Mouse (Mus musculus) kidney, adult 18-20 months (tissue): ENCODE data around the gene Ace3.

Experiments used
- DNase-seq: peaks from one replicate; pipeline ENCODE4 v3.0.0; 2021

The Ace3 gene

DNA sequence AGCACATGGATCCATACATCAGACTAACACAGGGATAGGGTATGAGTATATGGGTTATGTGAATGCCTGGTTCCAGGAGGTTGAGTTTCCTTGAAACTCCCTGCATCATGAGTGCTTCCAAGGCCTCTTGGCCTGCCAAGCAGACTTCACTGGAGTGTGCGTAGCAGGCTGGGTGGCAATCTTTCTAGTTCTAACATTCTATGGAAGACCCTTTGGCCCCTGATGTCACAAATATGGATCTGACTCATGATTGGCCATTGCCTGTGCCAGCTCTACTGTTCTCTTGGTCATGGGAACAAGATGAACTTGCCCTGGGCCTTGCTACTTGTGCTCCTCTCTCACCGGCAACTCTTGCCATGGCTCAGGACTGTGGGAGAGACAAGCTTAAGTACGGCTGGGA, at the start of gene Ace3:
TSS of gene Ace3 (plus strand) at position 301 of the 400 bp plus-strand sequence.
- DNase-seq, result no peak

DNA sequence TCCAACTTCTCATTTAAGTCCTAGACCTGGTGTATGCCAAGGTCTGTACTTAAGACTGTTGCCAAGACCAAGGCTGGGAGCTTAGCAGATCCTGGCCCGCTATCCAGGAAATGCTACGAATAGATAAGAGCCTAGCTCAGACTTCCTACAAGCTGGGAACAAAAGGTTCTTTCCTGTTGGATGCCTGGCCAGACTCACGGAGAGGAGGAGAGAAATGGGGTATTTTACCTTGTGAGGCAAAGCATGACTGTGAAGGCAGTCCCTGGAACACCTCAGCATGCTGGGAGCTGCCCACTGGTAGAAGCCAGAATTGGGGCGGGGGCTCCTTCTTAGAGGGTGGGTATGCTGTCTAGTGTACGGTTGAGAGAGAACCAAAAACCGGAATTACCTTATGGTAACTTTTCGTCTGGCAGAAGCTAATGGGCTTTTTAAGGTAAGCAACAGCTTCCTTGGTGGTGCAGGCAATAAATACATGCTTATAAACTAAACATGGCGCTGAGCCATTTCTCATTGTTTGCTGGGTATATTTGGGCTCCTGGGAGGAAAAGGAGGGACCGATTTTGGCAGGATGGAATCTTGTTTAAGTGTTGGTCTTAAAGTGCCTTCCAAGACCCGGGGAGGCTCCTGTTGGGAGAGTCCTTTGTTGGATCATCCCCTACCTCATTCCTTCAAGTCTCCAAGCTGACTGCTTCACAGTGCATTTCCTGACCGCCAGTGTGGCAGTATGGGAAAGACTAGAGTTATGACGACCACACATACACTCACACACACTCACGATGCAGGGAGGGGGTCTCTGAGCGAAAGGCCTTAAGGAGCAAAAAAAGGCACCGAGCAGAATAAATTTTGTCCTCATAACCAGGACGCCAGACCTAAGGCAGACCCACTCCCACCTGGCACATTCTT, 49.5 kb upstream of the Ace3 start:
- DNase-seq, result peak; percentile 41

DNA sequence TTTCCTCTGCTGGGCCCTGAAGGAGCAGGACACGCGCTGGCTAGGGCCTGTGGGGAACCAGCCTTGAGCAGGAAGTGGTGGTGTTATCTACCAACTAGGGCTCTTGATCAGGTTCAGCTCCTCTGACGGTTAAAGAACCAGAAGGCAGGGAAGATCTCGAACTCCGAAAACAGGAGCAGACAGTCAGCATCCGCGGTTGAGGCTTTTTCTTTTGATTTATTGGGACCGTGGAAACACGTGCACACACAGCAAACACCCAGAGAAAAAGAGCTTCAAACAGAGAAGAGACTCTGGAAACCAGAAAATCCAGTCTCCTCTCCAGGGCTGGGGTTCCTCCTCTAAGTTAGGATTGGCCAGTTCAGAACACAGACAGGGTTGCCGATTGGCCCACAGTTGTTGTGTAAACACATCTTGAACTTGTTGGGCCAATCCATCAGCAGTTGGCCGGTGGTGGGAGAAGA, 47.8 kb upstream of the Ace3 start:
- DNase-seq, result no peak

DNA sequence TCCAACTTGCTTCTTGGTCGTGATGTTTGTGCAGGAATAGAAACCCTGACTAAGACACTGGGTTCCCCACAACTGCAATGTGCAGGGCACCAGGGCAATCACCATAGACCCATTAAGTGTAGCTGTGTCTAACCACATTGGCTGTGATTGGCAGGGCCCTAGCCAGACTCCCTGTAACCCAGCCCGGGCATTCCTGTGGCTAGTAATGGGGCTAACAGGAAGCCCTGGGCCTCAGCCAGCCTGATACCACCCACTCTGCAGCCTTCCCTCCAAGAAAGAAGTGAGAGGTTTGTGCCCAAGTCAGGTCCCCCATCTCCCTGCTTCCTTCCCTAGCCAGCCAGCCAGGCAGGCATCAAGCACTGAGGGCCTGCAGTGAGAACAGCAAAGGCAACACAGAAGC, 46.2 kb upstream of the Ace3 start:
- DNase-seq, result no peak

DNA sequence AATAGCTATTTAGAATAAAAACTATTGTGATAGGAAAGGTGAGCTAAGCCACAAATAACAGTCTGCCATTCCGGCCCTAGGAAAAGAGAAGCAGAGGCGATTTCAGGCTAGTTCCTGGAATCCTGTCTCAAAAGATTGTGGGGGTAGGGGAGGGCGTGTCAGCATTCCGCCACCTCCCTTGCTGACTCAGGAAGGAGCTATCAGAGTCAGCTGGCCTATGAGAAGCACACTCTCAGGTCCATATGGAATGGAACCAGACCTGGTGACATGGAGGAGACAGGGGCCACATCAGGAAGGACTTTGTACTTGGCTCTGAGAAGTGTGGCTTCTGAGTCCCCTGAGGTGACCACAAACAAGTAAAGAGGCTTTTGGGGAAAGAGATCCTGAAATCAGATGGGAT, 44.0 kb upstream of the Ace3 start:
- DNase-seq, result peak; percentile 11

DNA sequence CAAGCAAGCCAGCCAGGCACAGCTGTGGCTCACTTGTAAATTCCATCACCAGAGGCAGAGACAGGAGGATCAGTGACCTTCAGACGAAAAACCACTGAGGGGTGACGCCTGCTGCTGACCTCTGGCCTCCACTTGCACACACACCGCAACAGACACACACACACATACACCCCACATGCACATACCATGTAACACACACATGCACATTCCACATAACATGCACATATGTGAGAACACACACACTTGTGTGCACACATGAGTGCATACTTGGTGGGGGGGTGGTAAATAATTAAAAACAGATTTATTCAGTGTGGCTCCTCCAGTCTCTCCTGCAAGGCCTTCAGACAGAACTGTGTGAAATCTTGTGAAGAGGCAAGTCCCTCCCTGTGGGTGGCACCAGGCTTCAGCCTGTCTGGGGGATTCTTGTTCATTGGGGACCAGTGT, 42.9 kb upstream of the Ace3 start:
- peak; percentile 62 for DNase-seq

DNA sequence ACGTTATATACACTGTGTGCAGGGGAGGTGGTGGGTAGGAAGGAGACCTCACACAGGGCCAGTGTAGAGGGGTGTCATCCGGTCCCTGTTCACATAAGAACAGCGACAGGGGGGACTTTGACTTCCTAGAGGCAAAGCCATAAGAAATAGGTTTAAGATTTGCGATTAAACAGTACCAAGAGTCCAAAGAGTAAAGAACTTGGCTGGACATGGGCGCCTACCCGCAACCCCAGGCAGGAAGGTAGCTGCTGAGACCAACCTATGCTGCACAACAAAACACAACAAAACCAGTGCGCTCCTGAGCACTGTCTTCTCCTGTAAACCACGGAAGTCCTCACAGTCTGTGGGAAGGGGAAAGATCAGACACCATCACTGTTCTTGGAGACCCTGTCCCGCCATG, 42.4 kb upstream of the Ace3 start:
- peak; percentile 35 for DNase-seq

DNA sequence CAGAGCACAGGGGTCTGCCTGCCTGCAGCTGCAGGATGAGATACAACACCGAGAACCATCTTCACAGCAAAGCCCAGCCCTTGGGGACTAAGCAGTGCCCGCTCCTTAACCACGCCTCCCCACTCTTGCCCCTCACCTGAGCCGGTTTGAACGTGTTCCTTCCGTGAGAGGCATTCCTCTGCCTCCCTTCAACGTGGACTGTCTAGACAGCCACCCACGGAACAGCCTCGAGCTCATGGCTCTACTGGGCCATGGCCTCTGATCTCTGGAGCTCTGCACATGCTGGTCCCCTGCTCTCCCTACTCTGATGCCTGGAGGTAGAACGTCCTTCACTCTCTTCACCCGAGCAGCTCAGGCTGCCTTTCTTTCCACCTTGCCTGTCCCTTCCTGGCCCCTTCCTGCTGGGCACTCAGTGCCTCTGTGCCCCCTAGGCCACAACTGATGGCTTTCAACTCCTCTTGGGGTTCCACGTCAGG, 41.5 kb upstream of the Ace3 start, which contains the start of gene Cyb561:
TSS of gene Cyb561 (minus strand) at position 426 of the 476 bp plus-strand sequence.
- DNase-seq, result no peak

DNA sequence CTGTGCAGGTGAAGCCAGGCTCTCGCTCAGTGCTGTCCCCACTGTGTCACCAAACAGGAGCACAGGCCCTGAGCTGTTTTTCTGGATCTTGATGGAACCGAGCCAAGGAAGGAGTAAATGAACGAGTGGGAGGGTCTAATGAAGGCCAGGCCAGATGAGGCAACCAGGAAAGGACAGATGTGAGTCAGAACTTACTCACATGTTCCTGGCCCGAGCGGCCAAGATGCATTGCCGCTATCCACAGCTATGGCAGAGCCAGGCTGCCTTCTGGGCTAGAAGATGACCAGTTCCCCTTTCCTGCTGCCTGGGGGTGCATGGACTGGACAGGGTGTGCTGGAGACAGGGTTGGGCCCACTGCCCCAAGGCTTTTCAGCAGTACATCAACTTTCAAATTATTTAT, 41.1 kb upstream of the Ace3 start:
- DNase-seq, result no peak

DNA sequence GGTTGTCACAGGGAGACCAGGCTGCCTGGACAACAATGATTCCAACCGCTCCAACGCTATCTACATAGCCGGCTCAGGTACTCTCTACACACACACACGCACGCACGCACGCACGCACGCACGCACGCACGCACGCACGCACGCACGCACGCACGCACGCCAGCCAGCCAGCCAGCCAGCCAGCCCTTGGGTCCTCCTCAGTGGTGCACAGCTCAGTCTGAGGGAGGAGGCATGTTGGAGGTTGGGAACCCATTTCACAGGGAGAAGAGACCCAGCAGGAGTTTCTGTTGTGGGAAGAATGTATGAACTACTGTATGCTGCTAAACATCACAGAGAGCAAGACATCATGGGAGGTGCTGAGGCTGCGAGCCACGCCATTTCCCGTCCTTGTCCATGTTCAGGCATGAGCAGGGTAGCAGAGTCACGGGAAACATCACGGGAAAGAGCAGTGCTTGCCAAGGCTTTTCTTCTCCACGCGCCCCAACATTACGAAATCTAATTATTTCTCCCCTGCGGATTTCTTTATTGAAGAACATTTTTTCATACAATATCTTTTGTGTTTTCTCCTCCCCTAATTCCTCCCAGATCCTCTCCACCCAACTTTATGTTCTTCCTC, 38.6 kb upstream of the Ace3 start:
- no peak for DNase-seq

DNA sequence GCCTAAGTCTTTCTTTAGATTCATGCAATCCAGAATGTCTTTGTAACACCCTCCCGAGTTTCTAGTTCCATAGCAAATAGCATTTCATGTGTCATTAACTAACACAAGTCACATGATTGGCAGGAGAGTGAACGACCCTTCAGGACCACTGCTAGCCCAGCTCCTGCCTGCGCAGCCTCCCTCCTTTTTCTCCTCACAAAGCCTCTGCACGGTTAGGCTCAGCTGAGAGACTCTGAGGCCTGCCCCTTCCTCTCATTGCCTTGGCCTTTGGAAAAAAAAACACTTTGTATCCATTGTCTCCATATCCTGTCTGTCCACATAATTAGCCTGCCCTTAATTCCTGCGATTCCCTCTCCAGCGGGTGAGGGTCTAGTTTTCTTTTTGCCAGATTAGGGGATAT, 37.0 kb upstream of the Ace3 start:
- DNase-seq, result no peak

DNA sequence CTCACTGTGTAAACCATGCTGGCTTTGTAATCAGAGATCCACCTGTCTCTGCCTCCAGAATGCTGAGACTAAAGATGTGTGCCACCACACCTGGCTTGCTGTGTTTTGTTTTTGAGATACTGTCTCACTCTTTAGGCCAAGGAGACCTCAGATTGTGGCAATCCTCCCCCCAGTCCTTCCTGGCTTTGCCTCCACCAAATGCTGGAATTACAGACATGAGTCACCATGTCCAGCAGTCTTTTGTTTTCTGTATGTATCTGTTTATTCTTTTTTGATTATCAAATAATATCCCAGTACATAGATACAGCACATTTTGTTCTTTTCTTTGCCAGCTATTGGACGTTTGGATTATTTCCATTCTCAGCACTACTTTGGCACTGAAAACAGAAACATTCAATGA, 35.9 kb upstream of the Ace3 start:
- DNase-seq, result no peak

DNA sequence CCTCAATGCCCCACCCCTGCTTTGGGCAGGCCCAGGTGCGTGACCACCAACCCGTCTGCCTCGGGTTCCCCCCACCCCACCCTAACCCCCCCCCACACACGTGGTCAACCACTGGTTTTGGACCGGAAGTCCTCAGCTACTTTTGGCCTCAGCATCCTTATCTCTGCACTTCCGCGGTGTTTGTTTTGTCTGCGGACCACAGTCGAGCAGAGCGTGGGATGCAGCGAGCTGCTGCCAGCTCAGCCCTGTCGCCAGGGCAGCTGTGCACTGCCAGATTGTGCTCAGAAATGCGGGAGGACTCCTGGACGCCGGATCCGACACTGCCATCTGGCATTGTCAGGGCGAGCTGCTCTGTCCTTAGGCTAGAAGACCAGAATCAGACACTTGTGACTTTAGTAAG, 35.1 kb upstream of the Ace3 start:
- DNase-seq, result no peak

DNA sequence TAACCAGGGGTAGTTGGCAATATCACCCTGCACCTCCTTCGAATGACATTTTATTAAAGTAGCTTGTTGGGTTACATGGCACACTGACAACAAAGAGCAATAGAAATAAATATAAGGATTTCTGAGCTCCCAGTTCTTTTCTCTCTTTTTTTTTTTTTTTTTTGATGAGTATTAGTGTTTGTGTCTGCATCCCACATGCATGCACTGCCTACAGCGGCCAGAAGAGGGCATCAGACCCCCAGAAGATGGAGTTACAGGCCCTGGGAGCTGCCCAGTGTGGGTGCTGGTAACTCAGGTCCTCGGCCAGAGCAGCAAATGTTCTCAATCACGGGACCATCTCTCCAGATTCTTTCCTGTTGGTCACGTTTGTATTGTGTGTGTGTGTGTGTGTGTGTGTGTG, 29.8 kb upstream of the Ace3 start:
- DNase-seq, result no peak

DNA sequence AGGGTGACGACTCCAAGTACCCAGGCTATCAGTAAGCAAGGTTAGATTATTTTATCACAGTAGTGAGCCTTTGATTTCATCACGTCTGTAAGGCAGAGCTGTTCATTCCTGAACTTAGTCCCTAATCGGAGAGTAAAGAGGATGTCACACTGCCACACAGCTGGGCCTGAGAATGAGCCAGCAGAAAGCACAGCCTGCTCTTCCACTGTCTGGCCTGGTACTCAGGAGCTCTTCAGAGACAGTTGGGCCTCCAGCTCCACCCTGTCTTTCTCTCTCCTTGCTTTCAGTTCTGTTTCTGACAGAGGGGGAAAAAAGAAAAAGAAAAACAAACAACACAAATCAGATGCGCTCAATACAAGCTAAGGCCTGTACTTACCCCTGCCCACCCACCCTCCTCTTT, 28.2 kb upstream of the Ace3 start:
- no peak for DNase-seq

DNA sequence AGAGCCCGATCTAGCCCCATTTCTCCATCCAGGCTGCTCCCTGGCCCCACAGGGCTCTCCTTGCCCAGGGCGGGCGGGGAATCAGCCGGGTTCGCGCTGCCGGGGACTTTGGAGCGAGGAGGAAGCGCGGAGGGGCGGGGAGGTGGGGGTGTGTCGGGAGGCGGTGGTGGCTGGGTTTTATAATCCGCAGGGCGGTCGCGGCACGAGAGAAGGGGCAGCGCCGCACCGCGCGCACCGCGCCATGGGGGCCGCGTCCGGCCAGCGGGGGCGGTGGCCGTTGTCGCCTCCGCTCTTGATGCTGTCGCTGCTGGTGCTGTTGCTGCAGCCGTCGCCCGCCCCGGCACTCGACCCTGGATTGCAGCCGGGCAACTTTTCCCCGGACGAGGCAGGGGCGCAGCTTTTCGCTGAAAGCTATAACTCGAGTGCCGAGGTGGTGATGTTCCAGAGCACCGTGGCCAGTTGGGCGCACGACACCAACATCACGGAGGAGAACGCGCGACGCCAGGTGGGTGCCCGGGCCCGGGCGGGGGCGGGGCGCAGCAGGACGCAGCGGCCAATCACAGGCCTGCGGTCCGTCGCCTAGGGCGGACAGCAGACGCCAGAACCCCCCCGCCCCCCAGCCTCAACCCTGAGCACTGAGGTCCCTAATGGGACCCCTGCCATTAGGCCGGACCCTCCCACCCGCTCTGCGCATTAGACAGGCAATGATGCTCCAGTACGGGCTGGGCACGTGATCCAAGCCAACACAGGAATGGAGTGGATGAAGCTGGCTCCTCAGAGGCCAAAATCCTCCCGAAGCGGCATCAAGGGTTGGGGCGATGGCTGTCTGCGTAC, 26.5 kb upstream of the Ace3 start, which contains the start of gene Ace:
TSS of gene Ace (plus strand) at position 205 of the 834 bp plus-strand sequence.
- peak; percentile 64 for DNase-seq

DNA sequence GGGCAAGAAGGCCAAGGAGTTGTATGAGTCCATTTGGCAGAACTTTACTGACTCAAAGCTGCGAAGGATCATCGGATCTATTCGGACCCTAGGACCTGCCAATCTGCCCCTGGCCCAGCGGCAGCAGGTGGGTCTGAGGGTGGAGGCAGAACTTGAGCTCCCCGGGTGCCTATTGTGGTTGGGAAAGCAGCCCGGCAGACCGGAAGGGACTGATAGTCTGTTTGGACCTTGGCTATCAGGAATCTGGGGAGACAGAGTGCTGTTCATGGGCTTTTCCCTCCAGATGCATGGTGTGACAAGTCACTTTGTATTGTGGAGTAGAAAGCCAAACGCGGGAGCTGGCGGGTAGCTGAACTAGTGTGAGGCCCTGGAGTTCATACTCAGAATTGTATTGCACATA, 25.5 kb upstream of the Ace3 start:
- DNase-seq, result peak; percentile 13

DNA sequence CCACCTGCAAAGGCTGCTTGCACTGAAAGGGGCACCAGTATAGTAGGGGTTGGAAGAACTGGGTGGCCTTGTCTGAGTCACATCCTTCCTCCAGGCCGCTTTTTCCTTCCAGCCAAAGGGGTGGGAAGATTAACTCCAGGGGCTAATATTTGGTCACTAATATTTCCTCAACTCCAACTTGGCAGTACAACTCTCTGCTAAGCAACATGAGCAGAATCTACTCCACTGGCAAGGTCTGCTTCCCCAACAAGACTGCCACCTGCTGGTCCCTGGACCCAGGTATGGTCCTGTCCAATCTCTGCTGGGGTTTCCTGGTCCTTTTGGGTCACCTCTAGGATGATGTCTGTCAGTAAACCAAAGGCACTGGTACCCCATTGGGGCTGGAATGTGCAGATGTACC, 25.0 kb upstream of the Ace3 start:
- DNase-seq, result peak; percentile 74

DNA sequence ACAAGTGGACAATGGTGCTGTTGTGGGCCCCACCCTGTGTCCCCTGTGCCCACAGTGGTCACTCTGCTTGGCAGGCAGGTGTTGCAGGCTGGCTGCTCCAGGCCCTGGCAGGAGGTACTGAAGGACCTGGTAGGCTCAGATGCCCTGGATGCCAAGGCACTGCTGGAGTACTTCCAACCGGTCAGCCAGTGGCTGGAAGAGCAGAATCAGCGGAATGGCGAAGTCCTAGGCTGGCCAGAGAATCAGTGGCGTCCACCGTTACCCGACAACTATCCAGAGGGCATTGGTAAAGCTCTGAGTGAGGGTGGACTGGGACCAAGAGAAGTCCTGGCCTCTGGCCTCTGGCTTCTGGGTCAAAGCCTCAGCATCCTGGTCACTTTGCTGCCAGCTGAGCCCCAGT, 19.9 kb upstream of the Ace3 start:
- peak; percentile 68 for DNase-seq

DNA sequence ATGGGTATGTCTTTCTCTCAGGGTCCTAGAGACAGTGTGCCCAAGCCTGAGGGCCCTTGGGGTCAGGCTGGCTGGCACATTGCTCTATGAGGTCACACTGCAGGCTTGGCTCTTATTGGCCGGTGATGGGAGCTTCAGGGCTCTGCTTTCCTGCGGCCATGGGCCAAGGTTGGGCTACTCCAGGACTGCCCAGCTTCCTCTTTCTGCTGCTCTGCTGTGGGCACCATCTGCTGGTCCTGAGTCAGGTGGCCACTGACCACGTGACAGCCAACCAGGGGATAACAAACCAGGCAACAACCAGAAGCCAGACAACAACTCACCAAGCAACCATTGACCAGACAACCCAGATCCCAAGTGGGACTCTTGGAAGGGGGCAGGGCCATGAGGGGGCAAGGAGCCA, 19.4 kb upstream of the Ace3 start:
- DNase-seq, result peak; percentile 28

DNA sequence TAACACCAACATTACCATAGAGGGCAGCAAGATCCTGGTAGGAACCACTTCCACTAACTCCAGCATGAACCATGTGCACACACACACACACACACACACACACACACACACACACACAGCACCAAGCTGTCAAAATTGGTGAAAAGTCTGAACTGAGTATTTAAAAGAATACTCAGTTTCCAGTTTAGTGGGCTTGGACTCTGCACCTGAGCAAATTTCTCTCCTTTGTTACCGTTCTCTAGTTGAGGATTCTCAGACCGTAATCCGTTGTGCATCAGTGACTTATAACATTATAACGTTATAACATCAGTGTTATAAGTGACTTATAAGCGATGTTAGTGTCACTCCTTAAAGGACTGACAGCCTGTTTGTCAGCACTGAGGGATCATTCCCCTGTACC, 18.8 kb upstream of the Ace3 start:
- DNase-seq, result no peak

DNA sequence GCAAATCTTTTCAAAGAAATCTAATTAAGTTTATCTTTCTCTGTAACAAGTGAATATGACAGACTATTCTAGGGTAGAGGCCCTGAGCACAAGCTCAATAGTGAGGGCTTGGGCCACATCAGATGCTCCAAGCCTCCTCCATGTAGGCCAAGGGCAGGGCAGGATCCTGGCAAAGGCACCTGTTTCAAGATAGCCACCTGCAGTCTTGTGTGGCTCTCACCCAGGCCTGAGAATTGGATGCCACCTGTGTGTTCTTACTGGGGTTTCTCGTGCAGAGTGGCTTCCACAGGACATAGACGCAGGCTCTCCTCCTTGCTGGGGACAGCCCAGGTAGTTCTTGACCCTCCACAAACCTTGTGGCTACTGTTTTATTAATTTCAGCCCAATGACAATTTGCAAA, 16.2 kb upstream of the Ace3 start:
- no peak for DNase-seq

DNA sequence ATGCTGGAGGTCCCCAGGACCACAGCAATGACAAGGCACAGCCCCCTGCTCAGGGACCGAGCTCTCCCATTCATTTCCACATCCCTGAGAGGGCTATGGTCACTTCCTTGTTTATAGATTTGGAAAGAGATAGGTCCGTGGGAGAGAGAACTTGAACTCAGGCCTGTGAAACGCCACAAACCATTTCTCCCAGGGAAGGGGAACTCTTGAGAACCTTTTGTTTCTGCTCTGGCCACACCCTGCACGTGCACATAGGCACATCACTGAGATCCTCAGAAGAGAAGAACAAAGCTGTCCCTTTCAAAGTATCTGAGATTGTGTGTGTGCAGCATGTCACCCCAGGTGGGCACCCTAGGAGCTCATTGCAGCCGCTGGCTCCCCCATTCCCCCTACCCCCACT, 15.8 kb upstream of the Ace3 start:
- DNase-seq, result no peak
